Mouse (Mus musculus) cortical plate, adult 2 months (tissue): ENCODE results near the gene 4933415F23Rik. TPM values are rescaled to one million over a fixed set of nuclear protein-coding genes. Genes with fewer than 3 reads are reported as not detected.
A peak's percentile ranks its signal among the peaks of the same experiment; 100 is the strongest.

Source experiments
- H3K27ac ChIP-seq: fragments of 200-500 bp; 2 replicates; pipeline ENCODE4 v1.5.1; 2012; ENCODE audit warnings: low read length, control low read depth, inconsistent platforms; ENCODE audit not compliant: insufficient read depth
- H3K4me1 ChIP-seq: fragments of 200-500 bp; 2 replicates; pipeline ENCODE4 v1.6.1; 2011; ENCODE audit warnings: low read length; ENCODE audit not compliant: control insufficient read depth, insufficient read depth
- H3K4me3 ChIP-seq: fragments of 200-500 bp; 2 replicates; pipeline ENCODE4 v1.5.1; 2011; ENCODE audit warnings: mild to moderate bottlenecking, low read length, control low read depth; ENCODE audit not compliant: insufficient read depth
- CTCF ChIP-seq: fragments of 200-500 bp; IDR thresholded peaks from 2 replicates; pipeline ENCODE4 v1.5.1; 2011; ENCODE audit warnings: mild to moderate bottlenecking, control low read depth, low read length; ENCODE audit not compliant: insufficient read depth; ENCODE audit errors: extremely low read depth
- POLR2A ChIP-seq: fragments of 200-500 bp; IDR thresholded peaks from 2 replicates; pipeline ENCODE4 v1.6.1; 2011; ENCODE audit warnings: mild to moderate bottlenecking, low read length, control low read depth; ENCODE audit not compliant: insufficient read depth; ENCODE audit errors: extremely low read depth
- polyA plus RNA-seq: library from polyadenylated mRNA; depleted of rRNA; stranded (reverse); fragments of >200 nt; gene quantifications from 2 replicates; pipeline ENCODE4 v1.2.3, GENCODE M21; 2012

4933415F23Rik gene
- polyA plus RNA-seq, 1 experiment, result not detected

- H3K4me3 ChIP-seq, result no peak overlapping the region
- no peaks in the 10 kb centered on the region for H3K4me1 ChIP-seq
- H3K27ac ChIP-seq, result no peak overlapping the region
- TF ChIP-seq POLR2A (no peak), CTCF (no peak)
These were observed 2.3 kb downstream of the 4933415F23Rik start for GRCm38 (mm10) chr1:23099791-23100190.

- Histone ChIP-seq H3K4me3 (no peak overlapping the region), H3K27ac (peak overlapping the region; percentile 40; the same call in 1 of the 2 replicates), H3K4me1 (no peaks in the 10 kb centered on the region)
- TF ChIP-seq CTCF (no peak), POLR2A (no peak)
These were observed 3.6 kb downstream of the 4933415F23Rik start for GRCm38 (mm10) chr1:23098451-23098850.

DNA sequence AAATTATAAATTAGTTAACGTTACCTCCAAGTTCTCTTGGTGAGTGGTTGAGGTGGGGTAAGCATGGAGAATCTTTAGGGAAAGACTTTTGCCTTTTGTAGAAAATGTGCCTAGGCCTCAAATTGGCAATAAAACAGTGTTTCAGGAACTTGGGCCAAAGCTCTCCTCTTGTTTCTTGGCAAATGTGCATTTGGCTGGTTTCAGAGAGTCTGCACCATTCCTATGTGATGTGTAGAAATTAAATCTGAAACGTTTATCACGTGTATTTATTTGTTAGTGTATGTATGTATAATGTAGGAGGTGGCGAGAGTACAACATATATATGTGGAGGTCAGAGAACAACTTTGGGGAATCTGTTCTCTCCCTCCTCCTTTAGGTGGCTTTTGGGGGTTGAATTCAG lies 4.1 kb downstream of the 4933415F23Rik start:
- Histone ChIP-seq H3K4me1 (no peaks in the 10 kb centered on the region), H3K4me3 (no peak overlapping the region), H3K27ac (peak overlapping the region; percentile 40; the same call in 1 of the 2 replicates)
- TF ChIP-seq POLR2A (no peak), CTCF (no peak)

- H3K4me3 ChIP-seq, result no peak overlapping the region
- no peaks in the 10 kb centered on the region for H3K4me1 ChIP-seq
- no peak for TF ChIP-seq POLR2A
- no peak for TF ChIP-seq CTCF
- H3K27ac ChIP-seq, result no peak overlapping the region
These were observed 34.3 kb downstream of the 4933415F23Rik start for GRCm38 (mm10) chr1:23067715-23068114.

DNA sequence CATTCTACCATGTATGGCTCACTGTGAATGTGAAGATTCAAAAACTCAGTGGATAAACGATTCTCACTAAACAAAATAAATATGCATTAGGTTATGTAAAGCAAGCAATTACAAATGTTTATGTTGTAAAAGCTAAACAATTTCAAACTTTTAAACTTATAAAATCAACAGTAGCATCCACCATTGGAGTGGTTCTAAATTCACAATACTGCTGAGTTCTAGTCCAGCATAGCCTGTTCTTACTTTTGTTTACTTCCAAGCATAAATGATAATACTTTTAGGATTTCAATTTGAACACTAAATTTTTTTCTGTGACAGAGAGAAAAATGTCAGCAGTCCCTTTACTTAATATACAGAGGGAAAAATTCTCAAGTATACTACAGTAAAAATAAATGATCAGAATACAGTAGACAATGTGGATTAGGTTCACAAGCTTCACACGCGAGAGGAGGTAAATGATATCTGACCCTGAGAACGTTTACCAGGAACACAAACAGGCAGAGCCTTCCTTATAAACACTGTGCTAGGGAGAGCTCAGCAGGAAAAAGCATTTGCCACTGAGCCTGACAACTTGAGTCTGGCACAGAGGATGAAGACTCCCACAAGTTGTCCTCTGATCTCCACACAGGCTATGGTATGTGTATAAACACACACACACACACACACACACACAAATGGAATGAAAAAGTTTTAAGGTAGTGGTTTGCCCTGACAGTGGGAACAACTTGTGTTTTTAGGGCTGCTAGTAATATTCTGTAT lies 37.2 kb downstream of the 4933415F23Rik start:
- Histone ChIP-seq H3K4me3 (no peak overlapping the region), H3K4me1 (no peaks in the 10 kb centered on the region), H3K27ac (no peak overlapping the region)
- no peak for TF ChIP-seq POLR2A
- TF ChIP-seq CTCF, result no peak

GRCm38 (mm10) chr1:23063946-23064345 lies 38.1 kb downstream of the 4933415F23Rik start:
- TF ChIP-seq POLR2A, result no peak
- TF ChIP-seq CTCF, result no peak

DNA sequence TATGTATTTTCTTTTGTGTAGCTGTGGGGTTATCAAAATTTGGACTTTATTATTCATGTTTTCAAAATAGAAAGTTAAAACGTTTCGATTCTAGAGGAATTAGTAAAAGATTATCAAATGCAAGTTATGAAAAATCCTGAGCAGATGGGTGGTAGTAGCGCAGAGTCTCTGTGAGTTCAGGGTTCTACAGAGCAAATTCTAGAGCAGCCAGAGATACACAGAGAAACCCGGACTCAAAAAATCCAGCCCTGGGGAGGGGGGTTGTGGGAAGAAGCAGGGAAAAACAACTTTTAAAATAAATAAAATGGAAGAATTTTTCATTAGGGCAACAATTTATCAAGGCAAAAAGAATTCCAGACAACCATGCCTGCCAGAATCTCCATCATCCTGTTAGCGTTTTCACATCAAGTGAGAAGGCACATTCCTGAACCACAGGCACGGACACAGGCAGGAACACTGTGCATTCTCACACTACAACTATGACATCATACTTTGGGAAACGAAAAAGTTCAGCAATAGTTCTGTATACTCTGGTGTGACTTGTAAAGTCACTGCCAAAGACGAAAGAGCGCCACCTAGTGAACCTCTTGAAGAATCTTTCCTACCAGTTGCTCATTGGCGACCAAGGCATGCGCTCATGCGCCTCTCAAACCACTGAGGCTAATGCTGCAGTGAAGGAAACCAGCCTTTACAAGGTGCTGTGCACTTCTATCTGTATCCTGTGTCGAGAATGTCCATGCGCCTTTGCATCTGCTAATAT lies 40.3 kb downstream of the 4933415F23Rik start:
- Histone ChIP-seq H3K27ac (no peak overlapping the region), H3K4me3 (no peak overlapping the region), H3K4me1 (no peaks in the 10 kb centered on the region)
- TF ChIP-seq CTCF, result peak; percentile 72
- TF ChIP-seq POLR2A, result no peak

More at GRCm38 (mm10) chr1:23063946-23064345, 38.1 kb downstream of the 4933415F23Rik start:
- H3K27ac ChIP-seq, result no peak overlapping the region
- no peaks in the 10 kb centered on the region for H3K4me1 ChIP-seq
- no peak overlapping the region for H3K4me3 ChIP-seq

DNA sequence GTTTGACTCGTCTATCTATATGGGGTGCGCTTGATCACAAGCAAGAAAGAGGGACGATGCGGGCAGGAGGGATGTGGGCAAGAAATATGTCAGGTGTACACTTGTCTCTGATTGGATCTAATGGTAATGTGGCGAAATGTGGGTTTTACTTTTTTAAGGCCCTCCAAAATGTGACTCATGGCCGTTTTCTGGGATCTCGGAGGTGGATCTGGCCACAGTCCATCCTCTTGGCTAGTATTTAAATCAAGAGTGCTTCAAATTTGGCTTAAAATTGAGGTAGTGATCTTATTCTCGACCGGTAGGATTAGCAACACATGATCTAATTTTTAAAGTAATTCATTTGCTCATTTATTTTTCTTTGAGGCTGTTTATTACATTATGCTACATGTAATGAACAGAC lies 42.0 kb downstream of the 4933415F23Rik start:
- Histone ChIP-seq H3K27ac (no peak overlapping the region), H3K4me3 (no peak overlapping the region), H3K4me1 (no peaks in the 10 kb centered on the region)
- TF ChIP-seq CTCF (no peak), POLR2A (no peak)
